Mouse (Mus musculus) monocyte, adult 5-6 weeks (primary cell): ENCODE results near the gene Bivm. TPM values are rescaled to one million over a fixed set of nuclear protein-coding genes. Genes with fewer than 3 reads are reported as not detected.

Experiments
- ATAC-seq: fragments of 153-309, 156-312 bp; replicated peaks from 2 replicates; pipeline ENCODE4 v1.8.0; 2017; ENCODE audit warnings: mild to moderate bottlenecking; ENCODE audit not compliant: low TSS enrichment, insufficient number of reproducible peaks, severe bottlenecking, poor library complexity, low FRiP score
- total RNA-seq: library from RNA; stranded (forward); fragments of 200-1000, 200-491, 200-594 nt; gene quantifications from 3 replicates; pipeline ENCODE4 v1.2.3, GENCODE M21; 2017

The Bivm gene
- total RNA-seq, 1 experiment from 2014 or later = 2.3 TPM

- no peak for ATAC-seq
Measured at GRCm38 (mm10) chr1:44167859-44168383, 49.2 kb downstream of the Bivm start.

GRCm38 (mm10) chr1:44172656-44173055 lies 53.9 kb downstream of the Bivm start:
- ATAC-seq = no peak

GRCm38 (mm10) chr1:44173903-44174302 lies 55.1 kb downstream of the Bivm start:
- ATAC-seq = no peak

DNA sequence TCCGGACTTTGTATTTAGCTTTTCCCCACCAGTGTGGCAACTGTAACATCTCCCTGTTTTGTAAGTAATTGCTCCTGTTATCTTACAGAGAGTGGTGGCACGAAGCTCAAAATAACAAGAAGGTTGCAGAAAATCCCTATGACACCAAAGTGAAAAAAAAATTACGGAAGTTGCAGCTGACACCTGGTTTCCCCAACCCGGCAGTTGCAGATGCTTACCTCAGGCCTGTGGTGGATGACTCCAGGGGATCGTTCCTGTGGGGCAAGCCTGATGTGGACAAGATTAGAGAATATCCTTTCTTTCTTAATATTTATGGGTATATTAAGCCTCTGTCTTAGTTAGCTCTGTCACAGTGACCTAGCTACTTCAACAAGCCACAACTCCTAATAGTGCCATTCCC lies 59.3 kb downstream of the Bivm start:
- ATAC-seq = no peak

- ATAC-seq = no peak
Measured at GRCm38 (mm10) chr1:44186396-44186795, 67.6 kb downstream of the Bivm start.

Other genes starting within 250 kb of the Bivm start
- gene Tpp2, start 185.3 kb upstream of the Bivm start, total RNA-seq = 149 to 236 TPM (median 155 TPM) in 3 replicates
- gene Mettl21c, start 98.9 kb upstream of the Bivm start, total RNA-seq = 0.21 to 0.38 TPM in 2 of 3 replicates, not detected in the other
- gene Gm8251, start 57.0 kb upstream of the Bivm start, total RNA-seq = 0.67 to 0.96 TPM (median 0.78 TPM) in 3 replicates
- gene Tex30, start 16.5 kb upstream of the Bivm start, total RNA-seq = 18.2 to 32.9 TPM (median 24.2 TPM) in 3 replicates
- 1.6 to 3.8 TPM (median 2.0 TPM) in 3 replicates for gene Kdelc1, start 149 bp upstream of the Bivm start, total RNA-seq
- 17.3 to 22.4 TPM (median 21.6 TPM) in 3 replicates for gene Ercc5, start 28.8 kb downstream of the Bivm start, total RNA-seq
- not detected in 3 replicates for gene Mettl21e, start 100.0 kb downstream of the Bivm start, total RNA-seq